Mouse (Mus musculus) pancreas, adult 10 weeks (tissue): ENCODE measurements around the gene Tmem176b. TPM values are rescaled to one million over a fixed set of nuclear protein-coding genes. Genes with fewer than 3 reads are reported as not detected.

Source experiments
- polyA plus RNA-seq: library from polyadenylated mRNA; stranded (reverse); fragments of 350-450 nt; fragmentation: Illumina TruSeq; extraction: RNeasy Lipid Tissue Mini Kit (QIAGEN cat#74804); gene quantifications from one replicate; pipeline ENCODE4 v1.2.3, GENCODE M21; 2015; ENCODE audit warnings: low read depth, low replicate concordance; ENCODE audit not compliant: insufficient read depth

The Tmem176b gene
- polyA plus RNA-seq: 73.9 TPM

GRCm38 (mm10) chr6:48840973-48841625, at the start of gene Tmem176b:
Gene Tmem176b, minus strand, starts transcription at chr6:48841496.

GRCm38 (mm10) chr6:48872596-48872995, 31.3 kb upstream of the Tmem176b start, which contains the start of gene Aoc1:
Gene Aoc1, plus strand, starts transcription at chr6:48872896.

GRCm38 (mm10) chr6:48840371-48840969, 826 bp downstream of the Tmem176b start, which contains the start of gene Tmem176a:
Gene Tmem176a, plus strand, starts transcription at chr6:48840919.

Other genes with a start within 250 kb of the Tmem176b start
- gene Repin1, start 247.6 kb downstream of the Tmem176b start, polyA plus RNA-seq: 4.4 TPM
- gene Gm44965, start 247.6 kb downstream of the Tmem176b start, polyA plus RNA-seq: not detected
- 0.96 TPM for gene Zfp775, start 239.4 kb downstream of the Tmem176b start, polyA plus RNA-seq
- not detected for gene AI854703, start 214.7 kb downstream of the Tmem176b start, polyA plus RNA-seq
- 4.8 TPM for gene Gimap8, start 194.3 kb downstream of the Tmem176b start, polyA plus RNA-seq
- gene Gimap9, start 165.4 kb downstream of the Tmem176b start, polyA plus RNA-seq: 4.9 TPM
- 21.8 TPM for gene Gimap4, start 156.9 kb downstream of the Tmem176b start, polyA plus RNA-seq
- gene Gimap6, start 133.3 kb downstream of the Tmem176b start, polyA plus RNA-seq: 20.6 TPM
- not detected for gene Gm28053, start 122.9 kb downstream of the Tmem176b start, polyA plus RNA-seq
- gene Gimap7, start 122.9 kb downstream of the Tmem176b start, polyA plus RNA-seq: not detected
- gene Gimap1, start 102.4 kb downstream of the Tmem176b start, polyA plus RNA-seq: 4.0 TPM
- 4.9 TPM for gene Gimap5, start 95.3 kb downstream of the Tmem176b start, polyA plus RNA-seq
- 2.9 TPM for gene Gimap3, start 70.6 kb downstream of the Tmem176b start, polyA plus RNA-seq
- gene Tmem176a, start 577 bp downstream of the Tmem176b start, polyA plus RNA-seq: 37.5 TPM
- gene Aoc1, start 31.4 kb upstream of the Tmem176b start, polyA plus RNA-seq: not detected
- not detected for gene 1600015I10Rik, start 88.4 kb upstream of the Tmem176b start, polyA plus RNA-seq
- gene Doxl2, start 133.5 kb upstream of the Tmem176b start, polyA plus RNA-seq: not detected
- gene Svs1, start 145.4 kb upstream of the Tmem176b start, polyA plus RNA-seq: not detected
- 1.5 TPM for gene Gpnmb, start 195.1 kb upstream of the Tmem176b start, polyA plus RNA-seq
- gene Malsu1, start 232.3 kb upstream of the Tmem176b start, polyA plus RNA-seq: 8.7 TPM